Mouse (Mus musculus): ENCODE measurements around the gene Macrod2.

GRCm38 (mm10) chr2:142174039-142174438, 1778.9 kb downstream of the Macrod2 start:
- TF ChIP-seq GATA1 (IDR thresholded peaks at IDR 0.05; ENCODE audit: borderline replicate concordance, low read length) (no peak), FLI1 (IDR thresholded peaks at IDR 0.05; ENCODE audit: low read length) (no peak)

Measured in megakaryocyte, embryonic 14.5 days (primary cell).